Mouse (Mus musculus) spleen, adult 2 months (tissue): Measurements from ENCODE around the gene Krtap5-1. TPM values are rescaled to one million over a fixed set of nuclear protein-coding genes. Genes with fewer than 3 reads are reported as not detected.
"Not testable (repeated sequence)": the region's sequence is repeated elsewhere in the genome, so short reads cannot be mapped to it uniquely, and the experiment has no call there.

ENCODE experiments used
- DNase-seq, 2 experiments: peaks; one replicate each; pipeline versions ENCODE4 v3.0.0 to v3.0.0-alpha.2; 2012 to 2021; ENCODE audit warnings: low spot score in 2 of 2, low read depth in 1 of 2
- H3K27ac ChIP-seq: fragments of 200-500 bp; 2 replicates; pipeline ENCODE4 v1.5.1; 2012; ENCODE audit warnings: low read length, inconsistent platforms; ENCODE audit not compliant: insufficient read depth
- H3K27me3 ChIP-seq: fragments of 200-500 bp; 2 replicates; pipeline ENCODE4 v1.6.1; 2012; ENCODE audit warnings: mild to moderate bottlenecking, moderate library complexity, low read length, inconsistent platforms; ENCODE audit not compliant: control insufficient read depth, insufficient read depth
- H3K36me3 ChIP-seq: fragments of 200-500 bp; 2 replicates; pipeline ENCODE4 v1.6.1; 2012; ENCODE audit warnings: mild to moderate bottlenecking, low read length, inconsistent platforms; ENCODE audit not compliant: control insufficient read depth, insufficient read depth
- H3K4me1 ChIP-seq: fragments of 200-500 bp; 2 replicates; pipeline ENCODE4 v1.6.1; 2011; ENCODE audit warnings: inconsistent platforms; ENCODE audit not compliant: control insufficient read depth, insufficient read depth, insufficient read length
- H3K4me3 ChIP-seq: fragments of 200-500 bp; 2 replicates; pipeline ENCODE4 v1.5.1; 2011; ENCODE audit warnings: mild to moderate bottlenecking, inconsistent platforms; ENCODE audit not compliant: insufficient read depth, insufficient read length; ENCODE audit errors: extremely low read depth
- CTCF ChIP-seq: fragments of 200-500 bp; IDR thresholded peaks from 2 replicates; pipeline ENCODE4 v1.5.1; 2011; ENCODE audit warnings: mild to moderate bottlenecking, inconsistent platforms; ENCODE audit not compliant: insufficient read depth, insufficient read length, insufficient replicate concordance; ENCODE audit errors: extremely low read depth
- POLR2A ChIP-seq: fragments of 200-500 bp; IDR thresholded peaks from 2 replicates; pipeline ENCODE4 v1.6.1; 2011; ENCODE audit warnings: low read depth, low read length, inconsistent platforms
- WGBS: fragments of 180-500 bp; shearing (Covaris S2); methylation state at CpG from one replicate; pipeline ENCODE4 v1.1.7; 2018; 5-methylcytosine and 5-hydroxymethylcytosine counted together
- polyA plus RNA-seq: library from polyadenylated mRNA; depleted of rRNA; stranded (reverse); fragments of >200 nt; gene quantifications from 2 replicates; pipeline ENCODE4 v1.2.3, GENCODE M21; 2012; rRNA removed

Krtap5-1 gene
- polyA plus RNA-seq, 1 experiment: not detected

GRCm38 (mm10) chr7:142278183-142278582 is 18.7 kb downstream of the Krtap5-1 start:
- H3K4me1 ChIP-seq, H3K27me3 ChIP-seq, H3K27ac ChIP-seq, H3K36me3 ChIP-seq, H3K4me3 ChIP-seq: not testable (repeated sequence)
- DNase-seq: peak in 1 of 2 experiments; percentile 51
- 0% methylated on average over 3 of the region's 3 CpGs for WGBS
- TF ChIP-seq CTCF: peak; percentile 52; the same call in 1 of the 2 replicates

DNA sequence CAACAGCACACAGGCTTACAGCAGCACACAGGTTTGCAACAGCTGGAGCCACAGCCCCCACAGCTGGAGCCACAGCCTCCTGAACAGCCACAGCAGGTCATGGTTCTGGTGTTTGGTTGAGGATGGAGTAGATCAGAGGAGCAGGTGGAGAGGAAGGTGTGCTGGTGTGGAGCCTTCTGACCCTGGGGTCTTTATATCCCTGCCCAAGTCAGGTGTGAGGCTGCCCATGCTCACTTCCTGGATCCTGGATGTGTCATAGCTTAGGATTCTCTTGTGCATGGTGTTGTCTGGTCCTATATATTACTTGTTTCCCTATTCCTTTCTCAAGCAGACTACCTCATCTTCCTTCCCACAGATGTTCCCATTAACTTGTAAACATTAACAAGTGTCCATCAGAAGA is 22.7 kb downstream of the Krtap5-1 start, which contains the start of gene Gm4559:
Gene Gm4559, minus strand, starts transcription at position 101 of the 400 bp plus-strand sequence.
- H3K27me3 ChIP-seq, DNase-seq, H3K4me1 ChIP-seq: not testable (repeated sequence)

DNA sequence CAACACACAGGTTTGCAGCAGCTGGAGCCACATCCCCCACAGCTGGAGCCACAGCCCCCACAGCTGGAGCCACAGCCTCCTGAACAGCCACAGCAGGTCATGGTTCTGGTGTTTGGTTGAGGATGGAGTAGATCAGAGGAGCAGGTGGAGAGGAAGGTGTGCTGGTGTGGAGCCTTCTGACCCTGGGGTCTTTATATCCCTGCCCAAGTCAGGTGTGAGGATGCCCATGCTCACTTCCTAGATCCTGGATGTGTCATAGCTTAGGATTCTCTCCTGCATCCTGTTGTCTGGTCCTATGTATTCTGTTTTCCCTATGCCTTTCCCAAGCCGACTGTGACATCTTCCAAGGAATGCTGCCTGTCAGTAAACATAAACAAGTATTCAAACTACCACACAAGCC is 38.7 kb downstream of the Krtap5-1 start, which contains the start of gene Gm2431:
Gene Gm2431, minus strand, starts transcription at position 101 of the 400 bp plus-strand sequence.
- 32% methylated on average over 1 of the region's 1 CpGs for WGBS
- not testable (repeated sequence) for H3K4me1 ChIP-seq, DNase-seq

More for the DNA sequence above, 22.7 kb downstream of the Krtap5-1 start, which contains the start of gene Gm4559:
- not testable (repeated sequence) for H3K27ac ChIP-seq, H3K4me3 ChIP-seq, H3K36me3 ChIP-seq

DNA sequence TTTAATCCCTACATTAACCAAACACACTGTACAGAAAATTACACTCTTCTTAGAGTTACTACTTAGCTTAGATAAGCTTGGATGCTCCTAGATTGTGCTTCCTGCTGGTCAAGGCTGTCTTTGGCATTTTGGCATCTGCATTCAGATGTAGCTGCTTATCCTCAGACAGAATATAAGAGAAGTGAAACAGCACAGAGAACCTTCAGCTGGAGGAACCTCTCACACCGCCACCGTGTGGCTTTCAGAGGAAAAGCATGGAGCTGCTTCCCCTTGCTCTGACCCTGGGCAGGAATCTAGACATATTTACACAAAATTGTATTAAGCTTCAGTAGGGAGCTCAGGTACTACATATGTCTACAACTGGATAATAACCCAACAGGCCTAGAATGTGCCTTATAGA is 41.4 kb downstream of the Krtap5-1 start:
- Histone ChIP-seq H3K27me3 (no peaks in the 10 kb centered on the region), H3K4me1 (no peaks in the 10 kb centered on the region), H3K36me3 (no peaks in the 10 kb centered on the region), H3K27ac (no peak overlapping the region), H3K4me3 (no peak overlapping the region)
- DNase-seq: peak in 1 of 2 experiments; percentile 8
- TF ChIP-seq CTCF (peak; percentile 42; the same call in 1 of the 2 replicates), POLR2A (no peak)
- 0% methylated on average over 2 of the region's 2 CpGs for WGBS

More for the DNA sequence above, 38.7 kb downstream of the Krtap5-1 start, which contains the start of gene Gm2431:
- H3K27ac ChIP-seq, H3K36me3 ChIP-seq, H3K4me3 ChIP-seq, H3K27me3 ChIP-seq: not testable (repeated sequence)

- Histone ChIP-seq H3K27me3 (no peaks in the 10 kb centered on the region), H3K4me1 (no peaks in the 10 kb centered on the region), H3K4me3 (no peak overlapping the region), H3K27ac (no peak overlapping the region), H3K36me3 (no peaks in the 10 kb centered on the region)
- TF ChIP-seq CTCF: no peak
- no peak for TF ChIP-seq POLR2A
- no peak for DNase-seq
- 0% methylated on average over 1 of the region's 1 CpGs for WGBS
Observed at GRCm38 (mm10) chr7:142249824-142250223, 47.1 kb downstream of the Krtap5-1 start.

Other genes starting within 250 kb of the Krtap5-1 start
- gene Mob2, start 236.1 kb downstream of the Krtap5-1 start, polyA plus RNA-seq: 26.7 and 28.2 TPM in 2 replicates
- gene Dusp8, start 201.3 kb downstream of the Krtap5-1 start, polyA plus RNA-seq: 3.5 TPM in 2 replicates
- gene Gm45618, start 176.4 kb downstream of the Krtap5-1 start, polyA plus RNA-seq: not detected in 2 replicates
- not detected in 2 replicates for gene Gm39115, start 161.1 kb downstream of the Krtap5-1 start, polyA plus RNA-seq
- not detected in 2 replicates for gene Gm45337, start 152.5 kb downstream of the Krtap5-1 start, polyA plus RNA-seq
- gene Gm29735, start 140.0 kb downstream of the Krtap5-1 start, polyA plus RNA-seq: not detected in 2 replicates
- gene Gm4553, start 131.4 kb downstream of the Krtap5-1 start, polyA plus RNA-seq: not detected in 2 replicates
- gene Krtap5-2, start 121.1 kb downstream of the Krtap5-1 start, polyA plus RNA-seq: not detected in 2 replicates
- not detected in 2 replicates for gene Gm10153, start 106.7 kb downstream of the Krtap5-1 start, polyA plus RNA-seq
- not detected in 2 replicates for gene Krtap5-3, start 95.8 kb downstream of the Krtap5-1 start, polyA plus RNA-seq
- gene Gm7579, start 85.3 kb downstream of the Krtap5-1 start, polyA plus RNA-seq: not detected in 2 replicates
- gene Krtap5-5, start 67.1 kb downstream of the Krtap5-1 start, polyA plus RNA-seq: not detected in 2 replicates
- not detected in 2 replicates for gene Gm40460, start 56.0 kb downstream of the Krtap5-1 start, polyA plus RNA-seq
- gene Gm2431, start 38.8 kb downstream of the Krtap5-1 start, polyA plus RNA-seq: not detected in 2 replicates
- gene Gm4559, start 22.8 kb downstream of the Krtap5-1 start, polyA plus RNA-seq: not detected in 2 replicates
- gene Krtap5-4, start 6.4 kb upstream of the Krtap5-1 start, polyA plus RNA-seq: not detected in 2 replicates
- gene Ifitm10, start 76.6 kb upstream of the Krtap5-1 start, polyA plus RNA-seq: 14.7 and 20.2 TPM in 2 replicates
- gene Gm49369, start 85.5 kb upstream of the Krtap5-1 start, polyA plus RNA-seq: 0.21 TPM in 1 of 2 replicates, not detected in the other
- gene Ctsd, start 90.9 kb upstream of the Krtap5-1 start, polyA plus RNA-seq: 359 and 461 TPM in 2 replicates
- gene Syt8, start 137.7 kb upstream of the Krtap5-1 start, polyA plus RNA-seq: 0.94 and 1.1 TPM in 2 replicates
- gene Tnni2, start 144.7 kb upstream of the Krtap5-1 start, polyA plus RNA-seq: 3.0 and 3.9 TPM in 2 replicates
- 368 and 410 TPM in 2 replicates for gene Lsp1, start 163.7 kb upstream of the Krtap5-1 start, polyA plus RNA-seq
- gene Tnnt3, start 201.7 kb upstream of the Krtap5-1 start, polyA plus RNA-seq: 1.6 and 1.8 TPM in 2 replicates
- gene Mrpl23, start 235.6 kb upstream of the Krtap5-1 start, polyA plus RNA-seq: 8.1 and 8.4 TPM in 2 replicates